Mouse (Mus musculus) embryonic facial prominence, embryonic 14.5 days (tissue): ENCODE data around the gene Adamts15. TPM values are rescaled to one million over a fixed set of nuclear protein-coding genes. Genes with fewer than 3 reads are reported as not detected.

Experiments used
- ATAC-seq: fragments of 200-750 bp; cut with Nextera tagmentation; 2 replicates; pipeline ENCODE4 v1.8.0; 2017; ENCODE audit warnings: low read depth, moderate number of reproducible peaks, moderate TSS enrichment
- DNase-seq: peaks from one replicate; pipeline ENCODE4 v3.0.0-alpha.2; 2015; ENCODE audit warnings: low spot score
- H3K27ac ChIP-seq: fragments of 300-500 bp; sonication (generic); replicated peaks from 2 replicates; pipeline ENCODE4 v1.5.1; 2014; ENCODE audit warnings: low read depth, mild to moderate bottlenecking, low read length, moderate library complexity
- H3K27me3 ChIP-seq: fragments of 300-500 bp; sonication (generic); replicated peaks from 2 replicates; pipeline ENCODE4 v1.6.1; 2014; ENCODE audit warnings: low read length; ENCODE audit not compliant: control insufficient read depth, insufficient read depth
- H3K36me3 ChIP-seq: fragments of 300-500 bp; sonication (generic); 2 replicates; pipeline ENCODE4 v1.6.1; 2014; ENCODE audit warnings: low read length, mixed read lengths; ENCODE audit not compliant: control insufficient read depth, insufficient read depth
- H3K4me1 ChIP-seq: fragments of 300-500 bp; sonication (generic); 2 replicates; pipeline ENCODE4 v1.6.1; 2014; ENCODE audit warnings: antibody characterized with exemption, low read length; ENCODE audit not compliant: control insufficient read depth, insufficient read depth
- H3K4me2 ChIP-seq: fragments of 300-500 bp; sonication (generic); 2 replicates; pipeline ENCODE4 v1.6.1; 2014; ENCODE audit warnings: low read depth, mild to moderate bottlenecking, low read length, moderate library complexity, mixed read lengths
- H3K4me3 ChIP-seq: fragments of 300-500 bp; sonication (generic); 2 replicates; pipeline ENCODE4 v1.5.1; 2014; ENCODE audit warnings: low read depth, mild to moderate bottlenecking, low read length
- H3K9ac ChIP-seq: fragments of 300-500 bp; sonication (generic); 2 replicates; pipeline ENCODE4 v1.6.1; 2014; ENCODE audit warnings: low read depth, mild to moderate bottlenecking, low read length, moderate library complexity, mixed read lengths
- H3K9me3 ChIP-seq: fragments of 300-500 bp; sonication (generic); 2 replicates; pipeline ENCODE4 v1.6.1; 2016; ENCODE audit warnings: low read length; ENCODE audit not compliant: control insufficient read depth
- WGBS: fragments of 180-500 bp; shearing (Covaris S2); extraction: QIAGEN DNeasy Blood & Tissue Kit; methylation state at CpG from one replicate; pipeline ENCODE4 v1.1.7; 2014; 5-methylcytosine and 5-hydroxymethylcytosine counted together
- polyA plus RNA-seq: library from polyadenylated mRNA; unstranded; fragments of >200 nt; fragmentation: Nextera tagmentation; extraction: Ambion mirVana; gene quantifications from 2 replicates; pipeline ENCODE4 v1.2.1, GENCODE M21; 2014

The Adamts15 gene
- polyA plus RNA-seq, 1 experiment from 2014 or later = 18.9 TPM

DNA sequence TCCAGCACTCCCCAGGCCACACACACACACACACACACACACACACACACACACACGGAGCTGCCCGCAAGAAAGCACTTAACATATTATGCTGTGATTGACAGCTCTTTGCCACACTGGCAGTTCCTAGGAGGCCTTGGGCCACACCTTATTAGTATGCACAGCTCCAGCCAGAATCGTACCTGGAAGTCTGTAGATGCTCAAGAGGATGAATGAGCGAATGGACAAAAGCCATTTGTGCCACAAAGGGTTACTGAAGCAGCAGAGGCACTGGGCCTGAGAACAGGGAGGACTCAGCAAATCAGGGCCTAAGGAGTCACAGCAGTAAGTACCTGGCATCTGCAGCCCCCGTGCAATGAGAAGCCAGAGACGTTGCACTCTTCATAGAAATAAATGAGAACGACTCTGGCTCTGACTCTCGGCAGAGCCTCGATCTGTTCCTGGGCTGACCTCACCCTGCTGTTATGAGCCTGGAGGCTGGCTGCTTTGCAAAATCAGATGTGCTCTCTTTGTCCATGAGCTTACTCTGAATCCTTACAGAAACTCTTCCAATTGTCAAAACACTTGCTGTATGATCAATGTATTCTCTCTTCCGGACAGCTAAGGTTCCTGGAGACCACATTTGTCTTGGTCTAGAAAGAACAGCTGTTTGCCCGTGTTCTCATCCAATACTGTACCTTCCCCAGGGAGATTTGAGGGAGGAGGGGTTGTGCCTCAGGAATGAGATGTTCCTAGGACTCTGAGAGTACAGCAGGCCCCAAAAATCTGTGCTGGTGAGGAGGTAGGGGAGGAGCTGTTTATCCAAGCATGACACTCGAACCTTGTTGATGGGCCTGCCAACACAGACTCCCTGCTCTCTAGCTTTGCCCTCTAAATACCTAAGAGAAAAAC lies 3.5 kb downstream of the Adamts15 start:
- Histone ChIP-seq H3K9me3 (no peaks in the 10 kb centered on the region), H3K4me2 (peak overlapping the region; percentile 92), H3K36me3 (no peaks in the 10 kb centered on the region), H3K9ac (no peak overlapping the region), H3K4me1 (peaks cover 19% of the 10 kb centered on the region; the same call in 1 of the 2 replicates), H3K27ac (no peak overlapping the region; the same call in 1 of the 2 replicates), H3K4me3 (peak overlapping the region; percentile 64), H3K27me3 (peaks cover 16% of the 10 kb centered on the region)
- peak; percentile 27; the same call in 1 of the 2 replicates for ATAC-seq
- peak; percentile 70 for DNase-seq
- WGBS = 30% methylated on average over 12 of the region's 12 CpGs

GRCm38 (mm10) chr9:30916266-30916968 lies 5.8 kb downstream of the Adamts15 start:
- DNase-seq = no peak
- H3K27ac ChIP-seq = no peak overlapping the region
- H3K9ac ChIP-seq = no peak overlapping the region
- peak; percentile 26; the same call in 1 of the 2 replicates for ATAC-seq
- WGBS = 76% methylated on average over 6 of the region's 6 CpGs
- H3K4me2 ChIP-seq = no peak overlapping the region
- peaks cover 16% of the 10 kb centered on the region; the same call in 1 of the 2 replicates for H3K4me1 ChIP-seq
- no peaks in the 10 kb centered on the region for H3K9me3 ChIP-seq
- H3K27me3 ChIP-seq = peaks cover 4% of the 10 kb centered on the region
- H3K36me3 ChIP-seq = no peaks in the 10 kb centered on the region
- H3K4me3 ChIP-seq = no peak overlapping the region

DNA sequence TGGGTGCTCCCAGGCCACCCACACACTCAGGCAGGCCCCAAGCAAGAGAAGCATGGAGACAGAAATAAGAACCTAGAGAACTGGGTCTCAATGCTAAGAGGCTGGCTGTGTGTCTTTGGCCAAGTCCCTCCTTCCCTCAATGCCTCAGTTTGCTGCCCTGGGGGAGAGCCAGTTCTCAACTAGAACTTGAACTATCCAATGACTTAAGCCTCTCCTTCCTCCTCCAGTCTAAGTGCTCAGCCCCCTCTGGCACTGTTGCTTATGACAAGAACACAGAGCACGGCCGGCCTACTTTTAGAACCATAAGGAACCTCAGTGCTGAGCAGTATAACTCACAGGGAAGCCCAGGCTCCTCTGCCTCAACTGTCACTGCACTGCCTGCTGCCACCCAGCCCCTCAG lies 8.0 kb downstream of the Adamts15 start:
- Histone ChIP-seq H3K9me3 (no peaks in the 10 kb centered on the region), H3K4me1 (peaks cover 13% of the 10 kb centered on the region; the same call in 1 of the 2 replicates), H3K27ac (no peak overlapping the region), H3K9ac (no peak overlapping the region), H3K4me2 (no peak overlapping the region), H3K4me3 (no peak overlapping the region), H3K36me3 (no peaks in the 10 kb centered on the region), H3K27me3 (no peaks in the 10 kb centered on the region)
- DNase-seq (no peak), ATAC-seq (no peak)
- WGBS = 85% methylated on average over 2 of the region's 2 CpGs

DNA sequence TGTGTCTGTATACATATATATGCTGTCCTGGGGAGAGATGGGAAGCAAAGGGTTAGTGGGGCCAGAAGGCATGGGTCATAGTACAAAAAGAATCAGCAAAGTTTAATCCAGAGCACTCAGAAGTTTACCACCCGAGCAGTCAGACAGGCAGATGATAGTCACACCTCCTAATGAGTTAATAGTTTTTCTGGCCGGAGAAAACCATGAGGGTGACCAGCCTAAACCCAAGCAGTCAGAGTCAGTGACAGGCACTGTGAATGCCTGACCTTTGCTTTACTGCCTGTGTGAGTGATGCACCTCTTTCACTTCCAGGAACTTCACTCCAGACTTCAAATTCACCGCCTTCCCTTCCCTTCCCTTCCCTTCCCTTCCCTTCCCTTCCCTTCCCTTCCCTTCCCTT lies 8.8 kb downstream of the Adamts15 start:
- Histone ChIP-seq H3K4me1 (peaks cover 5% of the 10 kb centered on the region; the same call in 1 of the 2 replicates), H3K27ac (no peak overlapping the region), H3K9ac (no peak overlapping the region), H3K4me3 (no peak overlapping the region), H3K27me3 (no peaks in the 10 kb centered on the region), H3K36me3 (no peaks in the 10 kb centered on the region), H3K9me3 (no peaks in the 10 kb centered on the region), H3K4me2 (no peak overlapping the region)
- 73% methylated on average over 3 of the region's 3 CpGs for WGBS
- DNase-seq (no peak), ATAC-seq (no peak)

GRCm38 (mm10) chr9:30912161-30912560 lies 10.1 kb downstream of the Adamts15 start:
- Histone ChIP-seq H3K27me3 (no peaks in the 10 kb centered on the region), H3K36me3 (no peaks in the 10 kb centered on the region), H3K27ac (no peak overlapping the region), H3K9ac (no peak overlapping the region), H3K4me2 (no peak overlapping the region), H3K9me3 (no peaks in the 10 kb centered on the region), H3K4me3 (no peak overlapping the region), H3K4me1 (no peaks in the 10 kb centered on the region)
- 68% methylated on average over 3 of the region's 3 CpGs for WGBS
- ATAC-seq (no peak), DNase-seq (no peak)

GRCm38 (mm10) chr9:30910491-30910890 lies 11.8 kb downstream of the Adamts15 start:
- H3K9ac ChIP-seq = no peak overlapping the region
- WGBS = 87% methylated on average over 5 of the region's 5 CpGs
- H3K36me3 ChIP-seq = 0 out of 2 replicates have a peak, but pooled peaks cover 5% of the 10 kb centered on the region
- H3K4me3 ChIP-seq = no peak overlapping the region
- H3K9me3 ChIP-seq = no peaks in the 10 kb centered on the region
- H3K4me1 ChIP-seq = no peaks in the 10 kb centered on the region
- no peak overlapping the region for H3K27ac ChIP-seq
- no peaks in the 10 kb centered on the region for H3K27me3 ChIP-seq
- DNase-seq = no peak
- no peak for ATAC-seq
- H3K4me2 ChIP-seq = no peak overlapping the region

DNA sequence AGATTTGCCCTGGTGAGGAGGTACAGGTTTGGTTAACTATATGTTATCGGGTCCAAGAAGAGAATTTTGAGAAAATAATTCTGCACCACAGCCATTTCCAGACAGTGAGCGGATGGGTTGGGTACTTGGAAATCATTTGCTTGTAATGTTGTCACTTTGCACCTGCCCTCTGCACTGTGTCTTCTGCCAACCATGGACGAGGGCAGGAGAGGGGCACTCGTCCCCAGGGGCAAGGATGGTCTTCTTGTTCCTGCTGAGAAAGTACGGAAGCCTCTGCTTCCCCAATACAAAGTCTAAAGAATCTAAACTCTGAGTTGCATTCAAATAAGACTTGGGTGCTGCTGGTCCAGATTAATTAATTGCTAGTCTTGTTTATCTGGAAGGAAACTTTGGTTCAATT lies 13.3 kb downstream of the Adamts15 start:
- Histone ChIP-seq H3K4me2 (no peak overlapping the region), H3K9me3 (no peaks in the 10 kb centered on the region), H3K36me3 (peaks cover 14% of the 10 kb centered on the region; the same call in 1 of the 2 replicates), H3K27me3 (no peaks in the 10 kb centered on the region), H3K27ac (no peak overlapping the region), H3K4me1 (no peaks in the 10 kb centered on the region), H3K9ac (no peak overlapping the region), H3K4me3 (no peak overlapping the region)
- WGBS = 75% methylated on average over 5 of the region's 5 CpGs
- DNase-seq = no peak
- ATAC-seq = no peak

DNA sequence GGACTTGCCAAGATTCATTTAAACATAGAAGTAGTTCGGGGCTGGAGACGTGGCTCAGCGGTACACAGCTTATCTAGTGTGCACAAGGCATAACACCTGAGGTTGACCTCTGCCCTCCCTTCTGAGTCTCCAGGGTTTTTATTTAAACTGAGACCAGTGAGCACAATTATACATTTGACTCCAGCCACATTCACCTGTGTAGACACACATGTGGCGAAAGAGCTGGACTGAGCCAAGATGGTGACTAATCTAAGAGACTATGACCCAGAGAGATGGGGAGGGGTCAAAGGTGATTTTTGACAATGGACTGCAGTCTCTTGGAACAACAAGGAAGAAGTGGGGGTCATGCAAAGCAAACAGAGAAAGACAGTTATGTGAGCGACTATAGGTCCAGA lies 14.0 kb downstream of the Adamts15 start:
- Histone ChIP-seq H3K27me3 (no peaks in the 10 kb centered on the region), H3K9ac (no peak overlapping the region), H3K27ac (no peak overlapping the region), H3K4me1 (no peaks in the 10 kb centered on the region), H3K36me3 (peaks cover 15% of the 10 kb centered on the region; the same call in 1 of the 2 replicates), H3K4me2 (no peak overlapping the region), H3K9me3 (no peaks in the 10 kb centered on the region), H3K4me3 (no peak overlapping the region)
- 78% methylated on average over 5 of the region's 5 CpGs for WGBS
- DNase-seq (no peak), ATAC-seq (no peak)
